Mouse (Mus musculus) cerebellum, adult 9-10 months (tissue): Measurements from ENCODE around the gene Naa15.
A peak's percentile ranks its signal among the peaks of the same experiment; 100 is the strongest.

Source experiments
- DNase-seq: peaks from one replicate; pipeline ENCODE4 v3.0.0; 2022

The Naa15 gene

DNA sequence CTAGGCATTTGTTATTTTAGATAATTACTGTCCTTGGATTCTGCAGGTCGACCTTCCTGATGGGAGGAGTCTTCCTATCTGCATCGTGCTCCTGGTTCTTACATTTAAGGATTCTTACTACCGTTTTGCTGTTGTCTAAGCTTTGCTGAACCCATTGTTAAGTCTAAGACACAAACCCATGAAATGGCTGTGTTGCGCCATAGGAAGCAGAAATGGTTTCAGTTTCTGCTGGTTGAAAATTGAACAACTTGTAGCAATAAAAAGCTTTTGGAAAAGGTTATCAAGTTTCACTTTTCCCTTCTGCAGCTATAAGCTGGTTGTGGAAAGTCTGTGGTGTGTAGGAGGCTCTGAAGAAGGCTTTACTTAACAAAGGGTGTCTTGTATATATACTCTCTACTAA is 60.8 kb downstream of the Naa15 start:
- no peak for DNase-seq

DNA sequence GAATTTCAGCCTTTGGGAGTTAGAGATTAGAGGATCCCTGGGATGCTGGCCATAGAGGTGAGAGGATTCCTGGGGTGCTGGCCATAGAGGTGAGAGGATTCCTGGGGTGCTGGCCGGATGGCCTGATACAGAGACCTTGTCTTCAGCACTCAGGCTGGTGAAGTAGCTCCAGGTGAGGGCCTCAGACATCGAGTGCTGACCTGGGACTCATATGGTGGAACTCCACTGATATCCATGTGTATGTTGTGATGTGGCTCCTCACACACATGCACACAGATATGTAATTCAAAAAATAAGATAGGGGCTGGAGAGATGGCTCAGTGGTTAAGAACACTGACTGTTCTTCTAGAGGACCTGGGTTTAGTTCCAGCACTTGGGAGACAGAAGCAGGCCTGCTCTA is 64.9 kb downstream of the Naa15 start:
- DNase-seq = peak; percentile 17

DNA sequence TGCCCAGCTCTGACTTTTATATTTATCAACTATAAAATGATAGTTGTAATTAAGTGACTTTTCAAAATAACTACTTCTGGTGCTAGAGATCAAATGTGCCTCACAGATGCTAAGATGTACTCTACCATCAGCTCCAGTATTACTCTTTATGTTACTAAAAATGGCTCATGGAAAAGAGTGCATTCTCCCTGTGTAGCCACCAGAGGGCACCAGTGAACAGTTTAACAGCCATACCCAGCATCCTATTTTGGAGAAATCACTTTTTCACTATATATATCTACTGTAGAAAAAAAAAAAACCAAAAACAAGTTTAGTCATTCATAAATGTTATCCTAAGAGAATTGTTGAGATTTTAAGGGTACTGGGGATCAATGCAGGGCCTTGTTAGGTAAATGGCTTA is 66.1 kb downstream of the Naa15 start:
- DNase-seq = peak; percentile 72

DNA sequence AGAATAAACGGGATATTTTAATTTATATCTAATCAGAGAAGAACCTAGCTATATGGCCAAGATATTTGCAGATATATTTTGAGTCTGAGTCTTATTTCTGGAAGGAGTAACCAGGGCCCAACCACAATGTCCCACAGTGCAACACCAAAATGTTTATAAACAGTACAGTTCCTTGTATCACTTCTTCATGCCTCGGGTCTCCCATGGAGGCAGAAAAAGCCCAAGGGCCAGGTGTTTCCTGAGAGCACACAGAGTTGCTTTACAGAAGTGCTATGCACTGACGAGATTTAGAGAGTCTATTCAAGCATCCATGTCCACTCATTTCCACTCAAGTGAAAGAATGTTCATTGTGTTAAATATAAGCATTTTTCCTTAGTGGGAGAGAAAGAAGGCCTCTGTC is 66.9 kb downstream of the Naa15 start:
- DNase-seq = peak; percentile 31

DNA sequence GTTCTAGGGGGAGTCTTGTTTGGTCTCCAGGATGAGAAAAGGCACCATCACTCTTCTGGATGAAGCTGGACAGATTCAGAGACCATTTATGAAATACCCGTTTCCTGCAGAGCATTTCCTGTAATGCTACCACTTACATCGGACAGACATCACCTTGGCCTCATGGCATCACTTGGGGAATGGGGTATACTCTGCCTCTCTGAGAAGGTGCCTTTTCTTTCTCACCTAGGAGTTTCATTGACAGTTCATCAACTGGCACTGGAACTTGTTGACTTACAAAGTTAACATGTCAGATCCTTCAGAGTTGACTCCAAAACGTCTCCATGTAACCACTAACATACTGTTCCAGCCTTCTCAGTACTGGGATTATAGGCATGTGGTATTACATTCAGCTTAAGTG is 67.8 kb downstream of the Naa15 start:
- DNase-seq = peak; percentile 52

DNA sequence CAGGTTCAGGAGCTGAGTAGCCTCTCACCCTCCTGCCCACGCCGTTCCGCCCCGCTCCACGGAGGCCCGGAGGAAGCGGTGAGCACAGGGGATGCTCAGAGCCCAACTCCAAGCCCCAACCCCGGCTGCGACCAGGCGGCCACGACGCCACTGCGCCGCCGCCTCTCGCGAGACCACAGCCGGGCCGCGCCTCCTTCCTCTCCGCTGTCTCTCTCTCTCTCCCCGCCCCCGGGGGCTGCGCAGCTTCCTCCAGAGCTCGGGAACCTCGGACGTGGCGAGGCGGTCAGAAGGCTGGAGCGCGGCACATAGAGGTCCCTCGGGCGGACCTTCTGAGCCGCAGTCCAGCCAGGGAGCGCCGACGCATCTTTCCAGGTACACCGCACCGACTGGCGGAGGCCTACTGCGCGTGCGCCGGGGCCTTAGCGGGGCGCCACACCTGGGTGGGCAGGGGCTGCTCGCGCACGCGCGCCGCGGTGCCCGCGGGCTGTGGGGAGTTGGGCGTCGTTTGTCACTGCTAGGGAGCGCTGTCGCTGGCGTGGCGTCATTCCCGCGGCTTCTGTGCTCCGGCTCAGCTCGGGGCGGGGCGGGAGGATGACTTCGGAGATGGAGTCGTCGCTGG is 68.9 kb downstream of the Naa15 start, which contains the start of gene Rab33b:
Rab33b (plus strand) TSS at position 180 of the 619 bp plus-strand sequence.
- DNase-seq = peak; percentile 97

DNA sequence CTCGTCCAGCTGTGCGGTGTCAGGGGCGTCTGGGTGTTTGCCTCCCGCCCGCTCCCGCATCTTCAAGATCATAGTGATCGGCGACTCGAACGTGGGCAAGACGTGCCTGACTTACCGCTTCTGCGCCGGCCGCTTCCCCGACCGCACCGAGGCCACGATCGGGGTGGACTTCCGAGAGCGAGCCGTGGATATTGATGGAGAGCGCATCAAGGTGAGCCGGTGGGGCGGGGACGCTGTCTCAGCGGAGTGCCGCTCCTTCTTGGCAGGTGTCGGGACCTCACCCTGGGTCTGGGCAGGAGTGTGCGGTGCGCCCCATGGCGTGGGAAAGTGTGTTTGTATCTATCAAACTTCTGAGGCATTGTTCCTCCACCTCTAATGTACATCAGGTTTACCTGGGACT is 69.4 kb downstream of the Naa15 start:
- DNase-seq = peak; percentile 81

DNA sequence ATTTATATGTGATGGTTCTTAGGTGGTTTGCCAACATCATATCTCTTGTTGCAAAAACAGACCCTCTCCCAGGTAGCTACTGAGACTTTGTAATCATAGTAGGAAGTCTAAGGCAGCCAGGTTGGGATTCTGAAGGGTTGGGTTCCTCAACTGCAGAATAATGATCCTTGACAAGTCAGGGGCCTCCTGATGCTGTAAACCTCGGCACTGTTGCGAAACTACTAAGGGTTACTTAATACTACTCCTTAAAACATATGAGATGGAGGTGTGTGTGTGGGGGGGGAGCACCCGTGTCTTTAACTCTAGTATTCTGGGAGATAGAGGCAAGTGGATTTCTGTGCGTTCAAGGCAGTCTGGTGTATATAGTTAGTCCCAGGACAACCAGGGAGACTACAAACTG is 70.4 kb downstream of the Naa15 start:
- DNase-seq = peak; percentile 32

DNA sequence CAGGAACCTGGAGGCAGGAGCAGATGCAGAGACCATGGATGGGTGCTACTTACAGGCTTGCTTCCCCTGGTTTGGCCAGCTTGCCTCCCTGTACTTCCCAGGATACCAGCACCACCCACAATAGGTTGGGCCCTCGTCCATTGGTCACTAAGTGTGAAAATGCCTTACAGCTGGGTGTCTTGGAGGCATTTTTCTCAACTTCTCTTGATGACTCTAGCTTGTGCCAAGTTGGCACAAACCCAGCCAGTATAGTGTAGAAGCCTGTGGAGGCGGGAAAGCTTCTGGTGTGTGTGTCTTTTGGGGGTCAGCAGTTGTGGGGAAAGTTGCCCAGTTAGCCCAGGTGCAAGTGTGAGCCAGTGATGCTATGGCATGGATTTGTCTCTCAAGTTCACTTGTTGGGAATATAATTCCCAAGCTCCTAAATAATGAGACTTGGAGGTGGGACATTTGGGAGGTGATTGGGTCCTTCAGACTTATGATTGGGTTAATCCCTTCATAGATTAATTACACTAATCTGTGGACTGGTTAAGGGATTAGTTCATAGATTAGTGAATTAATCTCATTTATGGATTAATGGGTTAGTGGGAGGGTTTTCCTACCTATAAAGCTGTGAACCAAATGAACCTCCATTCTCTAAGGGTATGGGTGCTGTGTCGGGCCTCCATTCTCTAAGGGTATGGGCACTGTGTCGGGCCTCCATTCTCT is 71.7 kb downstream of the Naa15 start:
- DNase-seq = peak; percentile 54

DNA sequence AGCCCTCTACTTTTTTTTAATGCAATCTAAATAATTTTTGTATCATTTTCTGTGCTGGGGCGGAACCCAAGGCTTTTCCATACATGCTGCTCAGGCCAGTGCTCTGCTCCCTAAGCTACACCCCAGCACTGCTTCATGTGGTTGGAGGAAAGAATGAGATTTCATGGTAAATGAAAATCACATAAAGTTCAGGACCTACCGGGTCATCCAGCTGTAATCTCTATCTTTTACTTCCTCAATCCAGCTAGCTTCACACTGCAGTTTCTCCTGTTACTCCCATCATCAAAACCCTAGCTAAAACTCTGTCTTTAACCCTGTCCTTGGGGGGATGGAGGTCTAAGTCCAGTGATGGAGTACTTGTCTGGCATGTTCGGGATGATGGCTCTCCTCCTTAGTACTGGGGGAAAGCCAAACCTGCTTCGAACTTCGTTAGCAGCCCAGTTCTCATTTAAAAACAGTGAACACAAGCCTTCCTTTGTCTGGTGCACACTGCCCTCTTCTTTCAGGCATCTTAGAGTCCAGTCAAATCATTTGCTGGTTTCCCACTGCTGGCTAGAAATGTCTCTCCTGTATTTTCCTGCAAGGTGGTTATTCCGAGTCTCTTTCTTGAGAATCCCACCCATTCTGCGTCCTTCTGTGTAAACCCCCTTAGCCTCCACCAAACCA is 75.3 kb downstream of the Naa15 start:
- DNase-seq = no peak

DNA sequence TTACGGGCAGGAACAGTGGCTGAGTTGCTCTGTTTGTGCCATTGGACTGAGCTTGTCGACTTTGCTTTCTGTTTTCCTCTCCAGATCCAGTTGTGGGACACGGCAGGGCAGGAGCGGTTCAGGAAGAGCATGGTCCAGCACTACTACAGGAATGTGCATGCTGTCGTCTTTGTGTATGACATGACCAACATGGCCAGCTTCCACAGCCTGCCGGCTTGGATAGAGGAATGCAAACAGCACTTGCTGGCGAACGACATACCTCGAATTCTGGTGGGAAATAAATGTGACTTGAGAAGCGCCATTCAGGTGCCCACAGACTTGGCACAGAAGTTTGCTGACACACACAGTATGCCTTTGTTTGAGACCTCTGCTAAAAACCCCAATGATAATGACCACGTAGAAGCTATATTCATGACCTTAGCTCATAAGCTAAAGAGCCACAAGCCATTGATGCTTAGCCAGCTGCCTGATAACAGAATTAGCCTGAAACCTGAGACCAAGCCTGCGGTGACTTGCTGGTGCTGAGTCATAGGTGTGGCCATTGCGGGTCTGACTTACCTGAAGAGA is 78.4 kb downstream of the Naa15 start:
- DNase-seq = no peak

DNA sequence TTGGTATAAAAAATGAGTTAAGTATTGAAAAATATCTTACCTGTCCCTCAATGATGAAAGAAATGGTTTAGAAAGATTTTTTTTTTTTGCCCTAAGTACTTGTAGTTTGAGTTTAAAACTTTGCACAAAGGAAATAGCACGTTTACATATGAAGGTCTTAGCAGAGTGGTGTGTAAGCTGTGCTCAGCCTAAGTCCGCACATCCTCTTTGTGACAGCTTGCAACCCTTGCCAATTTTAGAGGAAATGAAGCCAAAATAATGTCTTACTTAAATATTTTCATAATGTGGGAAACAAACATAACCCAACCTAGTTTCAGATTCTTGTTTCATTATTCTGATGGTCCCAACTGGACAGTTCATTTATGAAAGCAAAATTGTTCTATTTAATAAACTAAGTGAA is 79.5 kb downstream of the Naa15 start:
- DNase-seq = no peak

DNA sequence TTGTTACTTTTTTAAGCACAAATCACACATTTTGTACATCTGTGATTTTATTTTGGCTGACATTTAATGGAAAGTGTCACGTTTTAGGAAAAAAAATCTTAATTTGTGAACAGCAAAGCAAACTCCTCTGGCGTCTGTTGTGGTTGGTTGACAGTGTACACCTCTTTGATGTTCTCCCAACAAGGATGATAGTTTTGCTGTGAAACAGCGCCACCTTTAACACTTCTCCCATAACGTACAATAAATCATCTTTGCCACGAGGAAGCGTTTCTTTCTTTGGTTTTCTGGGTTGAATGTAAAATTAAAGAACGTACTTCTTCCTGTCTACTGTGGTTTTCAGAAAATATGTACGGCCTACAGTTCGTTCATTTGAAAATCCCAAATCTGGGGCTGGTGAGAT is 80.7 kb downstream of the Naa15 start:
- DNase-seq = no peak

DNA sequence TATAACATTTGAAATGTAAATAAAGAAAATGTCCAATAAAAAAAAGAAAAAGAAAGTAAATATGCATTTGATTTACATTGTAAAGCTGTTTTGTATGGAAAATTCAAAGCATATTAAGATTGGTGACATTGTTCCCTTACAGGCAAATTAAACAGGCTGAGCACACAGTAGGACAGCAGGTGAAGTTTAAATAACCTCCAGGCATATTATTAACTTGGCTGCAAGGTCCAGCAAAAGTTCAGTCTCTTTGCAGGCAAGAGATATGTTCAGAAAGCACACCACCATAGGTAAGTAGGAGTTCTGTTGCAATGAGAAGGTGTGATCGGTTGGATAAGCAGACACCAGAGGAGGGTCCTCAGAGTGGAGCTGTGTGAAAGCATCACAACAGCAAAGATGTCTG is 83.0 kb downstream of the Naa15 start:
- no peak for DNase-seq

DNA sequence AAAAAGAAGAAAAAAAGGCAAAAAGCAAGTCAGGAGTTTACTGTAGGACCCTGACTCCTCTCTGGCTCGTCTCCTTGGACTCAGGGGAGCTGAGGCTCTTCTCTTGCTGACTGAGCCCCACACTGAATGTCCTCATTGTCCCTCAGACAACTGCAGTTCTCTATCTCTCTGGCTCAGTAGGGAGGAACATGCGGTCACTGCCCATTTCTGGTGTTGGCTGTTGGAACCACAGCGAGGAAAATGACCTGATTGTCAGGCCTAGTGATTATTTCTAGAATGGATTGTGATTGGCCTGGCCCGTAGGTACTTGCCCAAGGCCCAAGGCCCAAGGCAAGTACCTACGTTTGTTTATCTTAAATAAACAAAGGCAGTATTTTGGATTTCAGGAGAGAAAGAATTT is 83.7 kb downstream of the Naa15 start:
- DNase-seq = no peak

DNA sequence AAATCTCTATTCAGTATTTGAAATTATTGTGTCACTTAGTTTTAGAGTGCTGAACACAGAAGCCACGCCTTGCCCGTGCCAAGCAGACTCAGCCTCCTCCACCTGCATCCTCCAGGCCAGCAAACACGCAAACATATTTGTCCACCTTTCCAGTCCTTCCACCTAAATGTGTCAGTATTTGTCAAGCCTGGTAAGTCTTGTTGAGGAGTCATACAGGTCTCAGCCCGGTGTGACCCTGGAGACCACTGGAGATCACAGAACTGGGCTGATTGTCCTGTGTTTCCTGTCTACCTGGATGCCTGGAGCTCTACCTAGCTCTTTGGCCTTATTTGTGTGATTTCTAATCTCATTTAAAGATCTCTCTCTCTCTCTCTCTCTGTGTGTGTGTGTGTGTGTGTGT is 84.9 kb downstream of the Naa15 start:
- no peak for DNase-seq

DNA sequence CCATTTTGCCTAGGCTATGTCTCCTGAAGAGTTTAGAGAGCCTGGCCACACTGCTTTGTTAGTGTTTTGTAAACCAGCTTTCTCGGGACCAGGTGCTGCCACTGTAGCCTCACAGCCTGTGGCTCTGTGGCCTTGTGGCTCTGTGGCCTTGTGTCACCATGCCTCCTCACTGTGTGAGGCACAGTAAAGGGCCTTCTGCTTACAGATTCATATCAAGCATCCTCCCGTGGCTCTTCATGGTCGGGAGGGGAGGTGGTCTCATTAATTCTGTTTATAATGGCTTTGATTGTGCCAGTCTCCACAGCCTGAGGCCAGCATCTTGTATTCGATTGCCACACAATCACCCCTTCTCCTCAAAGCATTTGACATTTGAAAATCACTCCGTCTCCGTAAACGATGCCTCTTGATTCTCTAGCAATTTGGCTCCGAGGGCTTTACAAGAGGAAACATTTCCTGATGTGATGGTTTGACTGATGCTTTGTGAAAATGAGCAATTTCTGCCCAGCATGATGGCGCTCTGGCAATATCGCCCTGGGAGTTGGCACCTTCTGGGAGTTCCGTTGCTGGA is 89.5 kb downstream of the Naa15 start:
- DNase-seq = no peak

DNA sequence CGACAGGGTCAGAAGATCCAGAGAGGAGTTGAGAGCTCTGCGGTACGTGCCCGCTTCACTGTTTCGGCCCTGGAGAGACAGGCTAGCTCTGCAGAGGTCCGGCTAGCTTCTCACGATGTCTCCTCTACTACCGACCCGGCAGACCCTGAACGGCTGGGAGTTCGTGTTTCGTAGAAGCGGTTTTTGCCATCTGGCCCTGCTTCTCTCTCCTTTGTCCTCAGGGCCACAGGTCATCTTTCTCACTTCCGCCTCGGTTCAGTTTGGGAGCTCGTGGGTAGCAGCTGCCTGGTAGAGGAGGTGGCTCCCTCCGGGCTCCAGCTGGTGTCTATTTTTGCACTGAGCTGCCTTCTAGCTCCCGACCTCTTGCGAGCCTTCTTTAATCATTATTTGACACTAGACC is 90.5 kb downstream of the Naa15 start:
- DNase-seq = no peak

DNA sequence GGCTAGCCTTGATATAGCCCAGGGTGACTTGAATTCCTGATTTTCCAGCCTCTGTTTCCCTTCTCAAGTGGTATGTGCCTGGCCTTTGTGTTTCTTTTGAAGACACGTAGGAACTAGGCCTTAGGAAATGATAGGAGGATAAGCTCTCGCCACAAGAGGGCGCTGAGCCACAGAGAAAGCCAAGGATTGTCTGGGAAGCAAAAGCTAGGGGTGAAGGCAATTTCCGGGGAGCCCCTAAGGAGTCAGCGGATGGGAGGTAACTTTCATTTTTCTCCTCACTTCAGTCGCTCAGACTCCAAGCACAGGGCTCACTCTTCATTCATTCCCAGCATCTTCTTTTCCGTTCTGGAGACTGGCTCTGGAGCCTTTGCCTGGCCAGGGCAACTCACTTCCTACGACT is 96.0 kb downstream of the Naa15 start:
- DNase-seq = peak; percentile 91

DNA sequence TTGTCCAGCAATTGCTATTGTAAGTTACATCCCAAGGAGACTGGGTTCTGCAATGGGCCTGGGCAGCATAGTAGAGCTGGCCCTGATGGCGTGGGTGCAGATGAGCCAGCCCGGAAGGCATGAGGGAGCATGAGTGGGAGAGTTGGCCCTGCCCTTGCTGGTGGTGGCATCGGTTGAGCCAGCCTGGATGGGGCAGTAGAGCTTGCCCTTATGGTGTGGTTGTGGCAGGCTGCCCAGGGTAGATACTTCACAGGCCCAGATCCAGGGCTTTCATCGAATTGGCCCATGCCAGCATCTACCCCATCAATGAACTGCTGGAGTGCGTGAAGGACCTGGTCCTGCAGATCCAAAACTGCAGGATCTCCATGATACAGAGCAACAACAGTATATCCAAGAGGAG is 97.0 kb downstream of the Naa15 start:
- DNase-seq = peak; percentile 54

DNA sequence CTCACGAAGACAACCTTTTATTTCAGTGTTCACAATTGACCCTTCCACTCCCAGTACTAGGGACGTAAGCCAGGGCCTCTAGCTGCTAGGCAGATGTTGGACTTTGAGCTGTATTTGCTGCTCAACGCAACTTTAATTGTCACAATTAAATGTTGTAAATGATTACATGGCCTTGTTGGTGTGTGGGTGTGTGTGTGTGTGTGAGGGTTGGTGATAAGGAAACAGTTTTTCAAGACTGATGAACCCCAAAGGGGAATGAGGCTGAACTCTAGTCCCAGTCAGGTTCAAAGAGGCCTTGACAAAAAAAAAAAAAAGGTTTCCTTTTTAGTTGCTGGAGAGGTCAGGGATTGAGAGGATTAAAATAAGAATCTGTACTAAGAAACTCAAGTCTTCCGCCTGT is 102.5 kb downstream of the Naa15 start:
- DNase-seq = no peak

DNA sequence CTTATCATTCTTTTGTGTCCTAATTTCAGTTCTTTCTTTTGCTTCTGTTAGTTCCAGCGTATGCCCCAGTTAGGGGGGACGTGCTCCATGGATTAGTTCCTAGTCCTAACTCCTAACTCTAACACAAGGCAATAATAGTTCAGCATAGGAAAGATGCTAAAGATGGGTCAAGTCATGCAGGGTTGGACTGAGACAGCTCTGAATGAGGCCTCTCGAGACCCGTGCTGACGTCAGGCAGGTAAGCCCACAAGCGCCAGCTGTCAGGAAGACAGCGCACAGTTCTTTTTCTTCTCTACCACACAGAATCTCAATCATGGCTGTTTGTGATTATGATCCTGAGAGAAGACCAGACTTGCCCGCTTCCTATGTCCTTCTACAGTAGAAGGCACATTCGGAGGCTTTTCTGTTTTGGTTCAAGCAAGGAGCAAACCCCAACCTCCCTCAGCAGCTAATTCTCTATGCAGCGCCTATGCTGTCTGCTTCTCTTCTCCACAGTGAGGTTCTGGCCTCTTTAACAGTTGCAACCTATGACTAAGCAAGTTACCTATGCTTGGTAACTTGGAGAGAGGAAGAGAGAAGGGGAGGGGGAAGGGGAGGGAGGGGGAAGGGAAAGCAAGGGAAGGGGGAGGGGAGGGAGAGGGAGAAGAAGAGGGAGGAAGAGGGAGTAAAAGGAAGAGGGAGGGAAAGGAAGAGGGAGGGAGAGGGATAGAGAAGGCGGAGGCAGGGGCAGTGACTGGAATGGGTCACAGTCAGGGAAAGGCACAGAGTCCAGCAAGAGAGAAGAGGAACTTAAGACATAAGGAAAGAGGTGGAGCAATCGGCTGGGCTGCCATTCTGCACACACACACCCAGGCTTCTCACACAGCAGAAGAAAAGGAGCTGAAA is 103.2 kb downstream of the Naa15 start:
- DNase-seq = no peak

DNA sequence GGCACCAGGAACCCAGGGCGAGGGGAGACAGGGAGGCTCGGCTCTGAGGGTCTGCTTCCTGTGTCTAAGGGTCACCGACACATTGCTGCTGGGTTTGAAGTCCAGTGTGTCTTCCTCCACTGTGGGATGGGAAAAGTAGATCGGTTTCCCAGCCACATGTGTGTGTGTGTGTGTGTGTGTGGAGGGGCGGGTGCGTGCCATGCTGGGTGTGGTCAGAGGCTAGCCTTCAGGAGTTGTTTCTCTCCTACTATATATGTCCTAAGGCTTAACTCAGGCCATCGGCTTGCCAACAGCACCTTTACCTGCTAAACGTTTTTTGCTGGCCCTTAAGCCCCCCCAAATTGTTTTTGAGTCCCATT is 103.8 kb downstream of the Naa15 start:
- no peak for DNase-seq
